Mouse (Mus musculus) cerebellum, adult 2 months (tissue): ENCODE results near the gene Popdc2.

Experiments used
- CTCF ChIP-seq: fragments of 200-500 bp; IDR thresholded peaks from 2 replicates; pipeline ENCODE4 v1.5.1; 2011; ENCODE audit warnings: low read depth, mild to moderate bottlenecking, control low read depth, low read length, moderate library complexity, borderline replicate concordance; ENCODE audit not compliant: insufficient read depth
- POLR2A ChIP-seq: fragments of 200-500 bp; IDR thresholded peaks from 2 replicates; pipeline ENCODE4 v1.6.1; 2011; ENCODE audit warnings: low read length, control low read depth, borderline replicate concordance; ENCODE audit not compliant: insufficient read depth

- no peak for TF ChIP-seq CTCF
- no peak for TF ChIP-seq POLR2A
Observed at GRCm38 (mm10) chr16:38369992-38370484, 8.0 kb downstream of the Popdc2 start.
